Mouse (Mus musculus) ES-E14 (cell line): ENCODE measurements around the gene Epb41l5.

Experiments used
- HCFC1 ChIP-seq: IDR thresholded peaks from 2 replicates; pipeline ENCODE4 v1.6.1; 2012; ENCODE audit warnings: low read length, inconsistent platforms, borderline replicate concordance; ENCODE audit not compliant: insufficient read depth
- ZC3H11A ChIP-seq: IDR thresholded peaks from 2 replicates; pipeline ENCODE4 v1.6.1; 2012; ENCODE audit warnings: low read depth, mild to moderate bottlenecking, inconsistent platforms, low read length, borderline replicate concordance
- ZNF384 ChIP-seq: IDR thresholded peaks from 2 replicates; pipeline ENCODE4 v1.6.1; 2012; ENCODE audit warnings: low read depth, low read length, inconsistent platforms

- no peak for TF ChIP-seq ZNF384
- no peak for TF ChIP-seq HCFC1
- TF ChIP-seq ZC3H11A: no peak
Observed at GRCm38 (mm10) chr1:119545164-119545563, 103.6 kb downstream of the Epb41l5 start.
